Mouse (Mus musculus) urinary bladder, adult 18-20 months (tissue): ENCODE measurements around the gene Enpep.

Experiments
- DNase-seq, 2 experiments: peaks; one replicate each; pipeline ENCODE4 v3.0.0; 2022; ENCODE audit warnings: low spot score in 2 of 2, mixed read lengths in 2 of 2

Enpep gene

GRCm38 (mm10) chr3:129332586-129332985 lies at the start of gene Enpep:
Enpep (minus strand) TSS chr3:129332720.
- DNase-seq, result peak; percentile 25 to 31

- no peak for DNase-seq
Measured at GRCm38 (mm10) chr3:129379109-129379508, 46.6 kb upstream of the Enpep start.

- no peak for DNase-seq
Measured at GRCm38 (mm10) chr3:129375087-129375486, 42.6 kb upstream of the Enpep start.

GRCm38 (mm10) chr3:129373108-129373507 lies 40.6 kb upstream of the Enpep start:
- DNase-seq, result no peak

- no peak for DNase-seq
Measured at GRCm38 (mm10) chr3:129369491-129369890, 37.0 kb upstream of the Enpep start.

GRCm38 (mm10) chr3:129365919-129366318 lies 33.4 kb upstream of the Enpep start:
- no peak for DNase-seq

GRCm38 (mm10) chr3:129364818-129365390 lies 32.4 kb upstream of the Enpep start:
- no peak for DNase-seq

- no peak for DNase-seq
Measured at GRCm38 (mm10) chr3:129363426-129363825, 30.9 kb upstream of the Enpep start.

GRCm38 (mm10) chr3:129358115-129358514 lies 25.6 kb upstream of the Enpep start:
- no peak for DNase-seq

- no peak for DNase-seq
Measured at GRCm38 (mm10) chr3:129353901-129354300, 21.4 kb upstream of the Enpep start.

GRCm38 (mm10) chr3:129351320-129351877 lies 18.9 kb upstream of the Enpep start:
- no peak for DNase-seq

GRCm38 (mm10) chr3:129347277-129347676 lies 14.8 kb upstream of the Enpep start:
- no peak for DNase-seq

- DNase-seq, result no peak
Measured at GRCm38 (mm10) chr3:129342767-129343166, 10.2 kb upstream of the Enpep start.

- no peak for DNase-seq
Measured at GRCm38 (mm10) chr3:129341066-129341465, 8.5 kb upstream of the Enpep start.

- no peak for DNase-seq
Measured at GRCm38 (mm10) chr3:129338296-129339091, 6.0 kb upstream of the Enpep start.

- DNase-seq, result no peak
Measured at GRCm38 (mm10) chr3:129332142-129332541, 378 bp downstream of the Enpep start.

GRCm38 (mm10) chr3:129331427-129331826 lies 1.1 kb downstream of the Enpep start:
- no peak for DNase-seq

GRCm38 (mm10) chr3:129328056-129328455 lies 4.5 kb downstream of the Enpep start:
- no peak for DNase-seq

- DNase-seq, result no peak
Measured at GRCm38 (mm10) chr3:129321585-129321984, 10.9 kb downstream of the Enpep start.

GRCm38 (mm10) chr3:129317032-129317729 lies 15.3 kb downstream of the Enpep start:
- DNase-seq, result no peak

- no peak for DNase-seq
Measured at GRCm38 (mm10) chr3:129313671-129314415, 18.7 kb downstream of the Enpep start.

- no peak for DNase-seq
Measured at GRCm38 (mm10) chr3:129313221-129313620, 19.3 kb downstream of the Enpep start.
